Mouse (Mus musculus): Measurements from ENCODE around the gene Arhgdib. TPM values are rescaled to one million over a fixed set of nuclear protein-coding genes. Genes with fewer than 3 reads are reported as not detected.
"Not testable (repeated sequence)": the region's sequence is repeated elsewhere in the genome, so short reads cannot be mapped to it uniquely, and the experiment has no call there.

Gene Arhgdib
- polyA plus RNA-seq, 2 experiments, result 104 to 149 TPM

- no peak for TF ChIP-seq POLR2A (IDR thresholded peaks at IDR 0.05; ENCODE audit: borderline replicate concordance, extremely low read depth, insufficient read depth, insufficient read length)
- 38% methylated on average over 13 of the region's 13 CpGs for WGBS
Measured at GRCm38 (mm10) chr6:136986019-136986418, 44.3 kb upstream of the Arhgdib start.

GRCm38 (mm10) chr6:136983201-136983600, 41.5 kb upstream of the Arhgdib start:
- Histone ChIP-seq H3K36me3 (ENCODE audit: control insufficient read depth, insufficient read depth, low read length) (no peaks in the 10 kb centered on the region), H3K9ac (ENCODE audit: low read depth, low read length, severe bottlenecking) (no peak overlapping the region), H3K27ac (replicated peaks; ENCODE audit: low read depth, low read length) (no peak overlapping the region), H3K4me2 (replicated peaks; ENCODE audit: low read depth, low read length, severe bottlenecking) (no peak overlapping the region), H3K27me3 (ENCODE audit: control insufficient read depth, insufficient read depth, low read length) (no peaks in the 10 kb centered on the region), H3K4me1 (ENCODE audit: control insufficient read depth, insufficient read depth, low read length) (peaks cover 10% of the 10 kb centered on the region; the same call in 1 of the 2 replicates), H3K9me3 (ENCODE audit: control insufficient read depth, low read length) (no peaks in the 10 kb centered on the region), H3K4me3 (replicated peaks; ENCODE audit: low read length) (no peak overlapping the region)
- ATAC-seq (ENCODE audit: low FRiP score, low read depth) (no peak), DNase-seq (ENCODE audit: low spot score) (no peak)
- TF ChIP-seq POLR2A (IDR thresholded peaks at IDR 0.05; ENCODE audit: borderline replicate concordance, extremely low read depth, insufficient read depth, insufficient read length), result no peak
- 47% methylated on average over 7 of the region's 7 CpGs for WGBS

More at GRCm38 (mm10) chr6:136986019-136986418, 44.3 kb upstream of the Arhgdib start:
- no peak for DNase-seq (ENCODE audit: low spot score)
- Histone ChIP-seq H3K4me3 (replicated peaks; ENCODE audit: low read length) (no peak overlapping the region), H3K9ac (ENCODE audit: low read depth, low read length, severe bottlenecking) (no peak overlapping the region), H3K36me3 (ENCODE audit: control insufficient read depth, insufficient read depth, low read length) (no peaks in the 10 kb centered on the region), H3K9me3 (ENCODE audit: control insufficient read depth, low read length) (no peaks in the 10 kb centered on the region), H3K27ac (replicated peaks; ENCODE audit: low read depth, low read length) (no peak overlapping the region), H3K27me3 (ENCODE audit: control insufficient read depth, insufficient read depth, low read length) (no peaks in the 10 kb centered on the region), H3K4me1 (ENCODE audit: control insufficient read depth, insufficient read depth, low read length) (peaks cover 19% of the 10 kb centered on the region; the same call in 1 of the 2 replicates), H3K4me2 (replicated peaks; ENCODE audit: low read depth, low read length, severe bottlenecking) (0 out of 2 replicates have a peak overlapping the region, but pooled peaks have one; percentile 3)
- ATAC-seq (ENCODE audit: low FRiP score, low read depth), result no peak

GRCm38 (mm10) chr6:136982581-136982980, 40.9 kb upstream of the Arhgdib start:
- WGBS, result 85% methylated on average over 6 of the region's 6 CpGs
- no peaks in the 10 kb centered on the region for H3K9me3 ChIP-seq (ENCODE audit: control insufficient read depth, low read length)
- no peak overlapping the region for H3K9ac ChIP-seq (ENCODE audit: low read depth, low read length, severe bottlenecking)

GRCm38 (mm10) chr6:136980331-136980746, 38.6 kb upstream of the Arhgdib start:
- Histone ChIP-seq H3K36me3 (ENCODE audit: control insufficient read depth, insufficient read depth, low read length) (no peaks in the 10 kb centered on the region), H3K27me3 (ENCODE audit: control insufficient read depth, insufficient read depth, low read length) (no peaks in the 10 kb centered on the region), H3K9ac (ENCODE audit: low read depth, low read length, severe bottlenecking) (no peak overlapping the region), H3K9me3 (ENCODE audit: control insufficient read depth, low read length) (no peaks in the 10 kb centered on the region), H3K4me2 (replicated peaks; ENCODE audit: low read depth, low read length, severe bottlenecking) (0 out of 2 replicates have a peak overlapping the region, but pooled peaks have one; percentile 5), H3K4me3 (replicated peaks; ENCODE audit: low read length) (no peak overlapping the region), H3K4me1 (ENCODE audit: control insufficient read depth, insufficient read depth, low read length) (peaks cover 5% of the 10 kb centered on the region; the same call in 1 of the 2 replicates), H3K27ac (replicated peaks; ENCODE audit: low read depth, low read length) (no peak overlapping the region; the same call in 1 of the 2 replicates)
- ATAC-seq (ENCODE audit: low FRiP score, low read depth), result peak; percentile 77; the same call in 1 of the 2 replicates
- peak; percentile 82 for DNase-seq (ENCODE audit: low spot score)
- TF ChIP-seq POLR2A (IDR thresholded peaks at IDR 0.05; ENCODE audit: borderline replicate concordance, extremely low read depth, insufficient read depth, insufficient read length), result no peak
- WGBS, result 33% methylated on average over 3 of the region's 3 CpGs

More at GRCm38 (mm10) chr6:136982581-136982980, 40.9 kb upstream of the Arhgdib start:
- Histone ChIP-seq H3K4me3 (replicated peaks; ENCODE audit: low read length) (no peak overlapping the region), H3K4me2 (replicated peaks; ENCODE audit: low read depth, low read length, severe bottlenecking) (no peak overlapping the region), H3K27ac (replicated peaks; ENCODE audit: low read depth, low read length) (no peak overlapping the region), H3K27me3 (ENCODE audit: control insufficient read depth, insufficient read depth, low read length) (no peaks in the 10 kb centered on the region), H3K4me1 (ENCODE audit: control insufficient read depth, insufficient read depth, low read length) (peaks cover 10% of the 10 kb centered on the region; the same call in 1 of the 2 replicates), H3K36me3 (ENCODE audit: control insufficient read depth, insufficient read depth, low read length) (no peaks in the 10 kb centered on the region)
- no peak for ATAC-seq (ENCODE audit: low FRiP score, low read depth)
- no peak for DNase-seq (ENCODE audit: low spot score)
- no peak for TF ChIP-seq POLR2A (IDR thresholded peaks at IDR 0.05; ENCODE audit: borderline replicate concordance, extremely low read depth, insufficient read depth, insufficient read length)

- Histone ChIP-seq H3K9me3 (ENCODE audit: control insufficient read depth, low read length) (no peaks in the 10 kb centered on the region), H3K27ac (replicated peaks; ENCODE audit: low read depth, low read length) (no peak overlapping the region), H3K27me3 (ENCODE audit: control insufficient read depth, insufficient read depth, low read length) (no peaks in the 10 kb centered on the region), H3K4me3 (replicated peaks; ENCODE audit: low read length) (no peak overlapping the region), H3K36me3 (ENCODE audit: control insufficient read depth, insufficient read depth, low read length) (no peaks in the 10 kb centered on the region), H3K9ac (ENCODE audit: low read depth, low read length, severe bottlenecking) (no peak overlapping the region), H3K4me1 (ENCODE audit: control insufficient read depth, insufficient read depth, low read length) (0 out of 2 replicates have a peak, but pooled peaks cover 2% of the 10 kb centered on the region), H3K4me2 (replicated peaks; ENCODE audit: low read depth, low read length, severe bottlenecking) (no peak overlapping the region)
- ATAC-seq (ENCODE audit: low FRiP score, low read depth), result no peak
- WGBS, result 83% methylated on average over 23 of the region's 23 CpGs
- no peak for TF ChIP-seq POLR2A (IDR thresholded peaks at IDR 0.05; ENCODE audit: borderline replicate concordance, extremely low read depth, insufficient read depth, insufficient read length)
- no peak for DNase-seq (ENCODE audit: low spot score)
Measured at GRCm38 (mm10) chr6:136979274-136980082, 37.8 kb upstream of the Arhgdib start.

- H3K36me3 ChIP-seq (ENCODE audit: control insufficient read depth, insufficient read depth, low read length); H3K9ac ChIP-seq (ENCODE audit: low read depth, low read length, severe bottlenecking); H3K4me2 ChIP-seq (replicated peaks; ENCODE audit: low read depth, low read length, severe bottlenecking); H3K9me3 ChIP-seq (ENCODE audit: control insufficient read depth, low read length); H3K4me1 ChIP-seq (ENCODE audit: control insufficient read depth, insufficient read depth, low read length); H3K4me3 ChIP-seq (replicated peaks; ENCODE audit: low read length); H3K27me3 ChIP-seq (ENCODE audit: control insufficient read depth, insufficient read depth, low read length): not testable (repeated sequence)
- WGBS, result 16% methylated on average over 3 of the region's 4 CpGs
- DNase-seq (ENCODE audit: low spot score), result peak; percentile 57
- peak; percentile 81 for ATAC-seq (ENCODE audit: low FRiP score, low read depth)
- peak overlapping the region; percentile 67; the same call in 1 of the 2 replicates for H3K27ac ChIP-seq (replicated peaks; ENCODE audit: low read depth, low read length)
Measured at GRCm38 (mm10) chr6:136968877-136969276, 27.2 kb upstream of the Arhgdib start.

Data from limb, embryonic 14.5 days (tissue).